Mouse (Mus musculus): ENCODE data around the gene Pbx4. TPM values are rescaled to one million over a fixed set of nuclear protein-coding genes. Genes with fewer than 3 reads are reported as not detected.

Pbx4 gene
- total and polyA plus RNA-seq, 2 experiments from 2014 or later = 38.8 to 92.8 TPM

- no peaks in the 10 kb centered on the region; the same call in 1 of the 2 replicates for H3K36me3 ChIP-seq (ENCODE audit: insufficient read depth)
- H3K4me2 ChIP-seq (ENCODE audit: low read depth) = peak within 1 kb of the TSS; percentile 86
- peak within 1 kb of the TSS; percentile 57 for H3K9ac ChIP-seq
- 8% methylated on average over 89 of the region's 89 CpGs for WGBS
- DNase-seq (no peak), ATAC-seq (peak; percentile 1)
- peak within 1 kb of the TSS; percentile 92 for H3K27ac ChIP-seq (ENCODE audit: low read depth, low read length)
- H3K27me3 ChIP-seq (ENCODE audit: insufficient read depth, low read length) = no peaks in the 10 kb centered on the region
- H3K9me3 ChIP-seq (ENCODE audit: low read length) = no peaks in the 10 kb centered on the region
- H3K4me1 ChIP-seq (ENCODE audit: insufficient read depth) = peaks cover 21% of the 10 kb centered on the region; the same call in 1 of the 2 replicates
- peak within 1 kb of the TSS; percentile 52 for H3K4me3 ChIP-seq (ENCODE audit: low read depth, low read length)
- peak; percentile 32 for TF ChIP-seq CTCF (IDR thresholded peaks at IDR 0.05; ENCODE audit: low read depth)
Observed at GRCm38 (mm10) chr8:69902163-69903062, 70.1 kb downstream of the Pbx4 start, which contains the start of the genes Tssk6, Ndufa13 and Yjefn3. Gene Tssk6 (plus strand): TSS chr8:69902184. Gene Ndufa13 (minus strand): TSS chr8:69902558. Gene Yjefn3 (minus strand): TSS chr8:69902712.

GRCm38 (mm10) chr8:69903063-69903542 lies 70.8 kb downstream of the Pbx4 start:
- Histone ChIP-seq H3K9ac (peak overlapping the region; percentile 57), H3K9me3 (ENCODE audit: low read length) (no peaks in the 10 kb centered on the region), H3K27me3 (ENCODE audit: insufficient read depth, low read length) (no peaks in the 10 kb centered on the region), H3K36me3 (ENCODE audit: insufficient read depth) (peaks cover 6% of the 10 kb centered on the region), H3K27ac (ENCODE audit: low read depth, low read length) (peak overlapping the region; percentile 92), H3K4me1 (ENCODE audit: insufficient read depth) (peaks cover 21% of the 10 kb centered on the region; the same call in 1 of the 2 replicates), H3K4me2 (ENCODE audit: low read depth) (peak overlapping the region; percentile 86), H3K4me3 (ENCODE audit: low read depth, low read length) (peak overlapping the region; percentile 52)
- ATAC-seq = peak; percentile 92
- TF ChIP-seq CTCF (IDR thresholded peaks at IDR 0.05; ENCODE audit: low read depth) = no peak
- WGBS = 3% methylated on average over 45 of the region's 45 CpGs
- DNase-seq = peak; percentile 100

GRCm38 (mm10) chr8:69904096-69904495 lies 71.8 kb downstream of the Pbx4 start:
- Histone ChIP-seq H3K4me2 (ENCODE audit: low read depth) (no peak overlapping the region), H3K9ac (no peak overlapping the region), H3K27ac (ENCODE audit: low read depth, low read length) (no peak overlapping the region), H3K4me1 (ENCODE audit: insufficient read depth) (peaks cover 21% of the 10 kb centered on the region; the same call in 1 of the 2 replicates), H3K4me3 (ENCODE audit: low read depth, low read length) (no peak overlapping the region), H3K9me3 (ENCODE audit: low read length) (no peaks in the 10 kb centered on the region), H3K36me3 (ENCODE audit: insufficient read depth) (peaks cover 6% of the 10 kb centered on the region), H3K27me3 (ENCODE audit: insufficient read depth, low read length) (no peaks in the 10 kb centered on the region)
- TF ChIP-seq CTCF (IDR thresholded peaks at IDR 0.05; ENCODE audit: low read depth) = no peak
- no peak for ATAC-seq
- 80% methylated on average over 8 of the region's 8 CpGs for WGBS
- no peak for DNase-seq

GRCm38 (mm10) chr8:69906260-69906659 lies 74.0 kb downstream of the Pbx4 start:
- Histone ChIP-seq H3K9ac (no peak overlapping the region), H3K4me2 (ENCODE audit: low read depth) (no peak overlapping the region), H3K27me3 (ENCODE audit: insufficient read depth, low read length) (no peaks in the 10 kb centered on the region), H3K4me1 (ENCODE audit: insufficient read depth) (peaks cover 12% of the 10 kb centered on the region; the same call in 1 of the 2 replicates), H3K36me3 (ENCODE audit: insufficient read depth) (peaks cover 26% of the 10 kb centered on the region), H3K27ac (ENCODE audit: low read depth, low read length) (no peak overlapping the region), H3K9me3 (ENCODE audit: low read length) (no peaks in the 10 kb centered on the region), H3K4me3 (ENCODE audit: low read depth, low read length) (no peak overlapping the region)
- DNase-seq = no peak
- 88% methylated on average over 2 of the region's 2 CpGs for WGBS
- TF ChIP-seq CTCF (IDR thresholded peaks at IDR 0.05; ENCODE audit: low read depth) = no peak
- ATAC-seq = no peak

GRCm38 (mm10) chr8:69907106-69907505 lies 74.8 kb downstream of the Pbx4 start:
- peaks cover 11% of the 10 kb centered on the region; the same call in 1 of the 2 replicates for H3K4me1 ChIP-seq (ENCODE audit: insufficient read depth)

GRCm38 (mm10) chr8:69911917-69912316 lies 79.6 kb downstream of the Pbx4 start:
- Histone ChIP-seq H3K4me1 (ENCODE audit: insufficient read depth) (no peaks in the 10 kb centered on the region), H3K4me3 (ENCODE audit: low read depth, low read length) (no peak overlapping the region), H3K9me3 (ENCODE audit: low read length) (no peaks in the 10 kb centered on the region), H3K27me3 (ENCODE audit: insufficient read depth, low read length) (no peaks in the 10 kb centered on the region), H3K27ac (ENCODE audit: low read depth, low read length) (no peak overlapping the region), H3K9ac (no peak overlapping the region), H3K36me3 (ENCODE audit: insufficient read depth) (peaks cover 66% of the 10 kb centered on the region), H3K4me2 (ENCODE audit: low read depth) (no peak overlapping the region)
- ATAC-seq = no peak
- no peak for TF ChIP-seq CTCF (IDR thresholded peaks at IDR 0.05; ENCODE audit: low read depth)
- WGBS = 89% methylated on average over 13 of the region's 13 CpGs
- no peak for DNase-seq

More at GRCm38 (mm10) chr8:69907106-69907505, 74.8 kb downstream of the Pbx4 start:
- TF ChIP-seq CTCF (IDR thresholded peaks at IDR 0.05; ENCODE audit: low read depth) = no peak
- Histone ChIP-seq H3K9me3 (ENCODE audit: low read length) (no peaks in the 10 kb centered on the region), H3K4me2 (ENCODE audit: low read depth) (no peak overlapping the region), H3K9ac (no peak overlapping the region), H3K27me3 (ENCODE audit: insufficient read depth, low read length) (no peaks in the 10 kb centered on the region), H3K4me3 (ENCODE audit: low read depth, low read length) (no peak overlapping the region), H3K27ac (ENCODE audit: low read depth, low read length) (no peak overlapping the region), H3K36me3 (ENCODE audit: insufficient read depth) (peaks cover 33% of the 10 kb centered on the region)
- 88% methylated on average over 2 of the region's 2 CpGs for WGBS
- ATAC-seq (no peak), DNase-seq (no peak)

Data from forebrain, postnatal 0 days (tissue).